Mouse (Mus musculus) cerebellum, postnatal 10 days (tissue): ENCODE results near the gene Vsig10.
A peak's percentile ranks its signal among the peaks of the same experiment; 100 is the strongest.
"Not testable (repeated sequence)": the region's sequence is repeated elsewhere in the genome, so short reads cannot be mapped to it uniquely, and the experiment has no call there.

ENCODE experiments used
- DNase-seq, 2 experiments: peaks; one replicate each; pipeline ENCODE4 v3.0.0; 2021; ENCODE audit warnings: mixed read lengths in 2 of 2

Gene Vsig10

DNA sequence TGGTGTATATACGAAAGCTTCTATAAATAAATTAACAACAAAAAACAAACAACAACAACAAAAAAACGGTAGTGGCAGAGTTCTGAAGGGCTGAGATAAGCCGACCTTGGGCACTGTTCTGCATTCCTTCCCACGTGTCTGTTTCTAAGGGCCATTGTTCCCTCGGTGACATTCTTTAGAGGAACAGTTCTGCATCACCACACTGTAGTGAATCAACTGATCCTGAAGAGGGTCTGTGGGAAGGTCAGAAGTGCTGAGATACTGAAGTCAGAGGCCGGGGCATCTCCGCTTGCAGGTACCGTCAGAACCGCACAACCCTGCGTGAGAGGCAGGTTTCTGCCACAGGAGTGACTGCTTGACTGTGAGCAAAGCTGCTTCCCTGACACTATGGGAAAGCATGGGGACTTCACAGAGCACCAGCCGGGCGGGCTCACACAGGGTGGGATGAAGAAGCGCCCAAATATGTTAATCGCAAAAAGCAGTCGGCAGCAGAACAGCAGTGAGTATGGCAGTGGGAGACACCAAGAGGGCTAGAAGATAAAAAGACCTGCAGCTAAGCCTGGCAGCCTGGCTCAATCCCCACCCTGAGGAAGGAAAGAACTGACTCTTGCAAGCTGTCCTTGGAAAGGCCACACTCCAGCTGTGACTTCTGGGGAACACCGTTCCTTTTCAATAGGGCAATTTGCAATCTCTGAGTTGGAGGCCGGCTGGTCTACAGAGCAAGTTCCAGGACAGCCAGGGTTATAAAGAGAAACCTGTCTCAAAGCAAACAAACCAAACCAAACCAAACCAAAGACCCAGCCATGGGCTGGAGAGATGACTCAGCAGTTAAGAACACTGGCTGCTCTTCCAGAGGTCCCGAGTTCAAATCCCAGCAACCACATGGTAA lies 14.9 kb upstream of the Vsig10 start:
- DNase-seq = no peak

DNA sequence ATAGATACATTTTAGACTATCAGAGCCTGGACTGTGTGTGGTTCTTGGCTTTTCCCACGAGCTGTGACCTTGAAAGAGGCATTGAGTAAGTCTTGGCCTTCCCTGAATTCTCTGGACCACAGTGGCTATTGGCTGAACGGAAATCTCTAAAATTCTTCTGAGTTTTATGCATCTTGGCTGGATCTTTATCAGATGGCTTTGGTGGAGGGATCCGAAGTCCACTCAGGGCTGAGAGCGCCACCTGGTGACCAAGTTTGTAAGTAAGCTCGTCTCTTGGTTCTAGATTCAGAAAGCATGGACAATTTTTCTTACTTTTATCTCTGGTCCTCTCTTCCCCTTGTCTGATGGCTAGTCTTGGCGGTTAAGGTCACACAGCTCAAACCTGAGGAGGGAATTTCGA lies 13.9 kb upstream of the Vsig10 start:
- peak; percentile 88 to 92 for DNase-seq

DNA sequence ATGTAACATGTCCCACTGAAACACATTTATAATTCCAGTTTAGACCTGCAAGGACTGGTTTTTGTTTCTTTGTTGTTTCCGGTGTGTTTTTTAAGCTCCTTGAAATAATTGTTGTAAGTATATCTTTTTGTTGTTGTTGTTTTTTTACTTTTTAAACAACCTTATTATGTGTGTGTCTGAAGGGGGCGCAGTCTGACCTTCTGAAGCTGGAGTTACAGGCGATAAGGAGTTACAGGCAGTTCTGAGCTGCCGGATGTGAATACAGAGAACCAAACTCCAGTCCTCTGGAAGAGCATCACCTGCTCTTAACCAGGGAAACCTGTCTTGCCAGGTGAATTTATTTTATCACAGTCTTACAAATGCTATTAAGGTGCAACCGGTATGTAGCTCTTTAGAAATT lies 13.1 kb upstream of the Vsig10 start:
- DNase-seq = no peak

DNA sequence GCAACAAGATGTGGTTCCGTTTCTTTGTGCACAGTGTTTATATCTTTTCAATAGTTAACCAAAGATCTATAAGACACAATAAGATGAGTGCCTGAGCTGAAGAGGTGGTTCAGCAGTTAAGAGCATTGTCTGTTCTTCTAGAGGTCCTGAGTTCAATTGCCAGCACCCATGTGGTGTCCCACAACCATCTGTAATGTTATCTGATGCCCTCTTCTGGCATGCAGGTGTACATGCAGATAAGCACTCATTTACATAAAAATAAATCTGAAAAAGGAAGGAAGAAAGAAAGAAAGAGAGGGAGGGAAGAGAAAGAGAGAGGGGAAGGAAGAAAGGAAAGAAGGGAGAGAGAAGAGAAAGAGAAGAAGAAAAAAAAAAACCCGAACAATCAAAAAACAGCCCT lies 12.1 kb upstream of the Vsig10 start:
- DNase-seq = no peak

DNA sequence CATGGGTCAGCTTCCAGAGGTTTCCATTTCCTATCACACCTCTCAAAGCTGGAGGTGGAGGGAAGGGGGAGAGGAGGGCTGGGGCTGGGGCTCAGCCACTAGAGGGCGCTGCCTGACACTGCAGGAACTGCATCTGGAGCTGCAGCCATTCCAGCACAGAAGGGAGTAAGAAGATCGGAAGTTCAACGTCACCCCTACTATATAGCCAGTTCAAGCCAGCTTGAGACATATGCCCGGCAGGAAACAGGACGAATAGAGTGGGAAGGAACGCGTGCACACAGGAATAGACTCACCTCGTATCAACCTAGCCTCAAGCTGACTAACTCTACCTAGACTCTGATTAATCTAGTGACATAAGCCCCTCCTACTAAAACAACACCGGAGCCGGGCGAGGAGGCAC lies 11.2 kb upstream of the Vsig10 start:
- DNase-seq = peak; percentile 77 to 78

DNA sequence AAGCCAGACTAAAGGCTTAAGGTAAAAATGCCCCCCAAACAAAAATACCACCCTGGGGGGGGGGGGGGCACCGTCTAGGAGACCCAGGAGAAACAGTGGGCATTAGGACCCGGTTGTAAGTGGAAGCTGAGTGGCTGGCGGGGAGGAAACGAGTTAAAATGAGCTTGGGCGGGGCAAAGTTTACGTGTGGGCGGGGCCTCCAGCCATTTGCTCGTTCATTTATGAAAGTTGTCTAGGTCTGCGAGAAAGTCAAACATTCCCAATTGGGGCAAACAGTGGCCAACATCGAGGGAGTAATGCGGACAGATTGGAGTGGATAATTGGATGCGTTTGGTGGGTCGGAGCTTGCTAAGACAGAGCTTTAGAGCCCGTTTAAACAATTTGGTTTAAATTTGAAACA lies 5.5 kb upstream of the Vsig10 start:
- no peak for DNase-seq

DNA sequence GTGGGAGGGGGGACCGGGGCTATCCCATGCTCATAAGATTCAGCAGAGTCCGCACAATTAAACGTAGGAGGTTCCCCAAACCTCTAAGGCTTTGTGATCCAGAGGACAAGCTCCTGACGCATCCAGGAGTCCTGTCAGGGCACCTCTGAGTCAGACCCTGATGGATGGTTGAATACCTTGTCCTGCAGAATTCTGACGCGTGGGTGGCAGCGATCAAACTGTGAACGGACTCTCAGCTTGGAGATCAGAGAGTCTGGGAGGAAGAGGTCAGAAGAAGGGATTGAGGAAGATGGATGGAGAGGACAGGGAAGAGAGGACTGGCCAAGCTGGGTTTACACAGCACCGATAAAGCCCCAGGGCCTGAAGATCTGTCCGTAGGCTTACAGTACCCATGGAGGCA lies 5.0 kb upstream of the Vsig10 start:
- DNase-seq = no peak

DNA sequence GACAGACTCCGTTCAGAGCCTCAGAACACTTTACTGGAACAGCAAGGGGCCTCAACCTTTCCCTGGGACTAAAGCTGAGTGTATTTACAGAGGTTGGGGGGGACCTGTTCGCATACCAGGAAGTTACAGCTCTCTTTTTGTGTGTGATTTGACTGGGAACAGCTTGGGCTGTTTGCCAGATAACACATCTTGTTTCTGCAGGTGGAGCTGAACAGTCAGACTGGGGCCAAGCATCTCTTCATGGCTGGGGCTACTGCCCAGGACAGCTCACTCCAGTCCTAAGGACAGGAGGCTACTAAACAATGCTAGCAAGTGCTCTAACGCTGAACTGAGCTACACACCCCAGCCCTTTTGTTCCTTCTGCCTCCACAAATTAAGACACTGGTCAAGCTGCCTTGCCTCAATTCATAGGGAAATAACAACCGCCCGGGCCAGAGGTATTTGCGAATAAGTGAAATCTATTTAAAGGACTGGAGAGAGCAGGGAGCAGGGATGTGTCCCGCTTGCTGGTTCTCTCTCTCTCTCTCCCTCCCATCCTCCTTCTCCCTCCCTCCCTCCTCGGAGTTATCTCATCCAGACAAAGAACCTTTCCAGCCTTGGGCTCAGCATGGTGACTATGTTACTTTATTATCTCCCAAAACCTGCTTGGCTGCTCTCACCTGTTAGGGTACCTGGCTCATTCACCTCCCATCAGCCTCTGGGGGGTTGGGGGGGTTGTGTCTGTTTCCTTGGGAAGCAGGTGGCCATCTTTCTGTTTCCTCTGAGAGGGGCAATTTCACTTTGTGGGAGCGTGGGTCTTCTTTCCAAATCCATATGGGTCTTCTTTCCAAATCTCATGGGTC lies 4.1 kb upstream of the Vsig10 start:
- DNase-seq = peak in 1 of 2 experiments; percentile 34

DNA sequence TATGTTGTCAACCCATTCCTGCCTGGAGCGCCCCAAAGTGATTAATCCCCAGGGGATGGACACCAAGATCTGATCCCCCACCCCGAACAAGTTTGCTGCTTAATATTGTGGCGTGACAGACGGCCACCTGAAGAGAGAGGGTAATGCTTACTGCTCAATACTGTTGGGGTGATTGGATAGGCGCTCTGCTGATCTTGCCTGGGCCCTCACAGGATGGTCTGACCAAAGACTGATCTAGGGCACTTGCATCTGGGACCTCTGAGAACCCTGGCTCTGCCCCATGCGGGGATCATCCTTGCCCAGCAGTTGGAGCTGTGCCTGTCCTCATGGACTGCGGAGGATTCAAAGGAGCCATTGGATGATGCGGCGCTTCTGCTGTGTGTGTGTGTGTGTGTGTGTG lies 4.9 kb downstream of the Vsig10 start:
- no peak for DNase-seq

DNA sequence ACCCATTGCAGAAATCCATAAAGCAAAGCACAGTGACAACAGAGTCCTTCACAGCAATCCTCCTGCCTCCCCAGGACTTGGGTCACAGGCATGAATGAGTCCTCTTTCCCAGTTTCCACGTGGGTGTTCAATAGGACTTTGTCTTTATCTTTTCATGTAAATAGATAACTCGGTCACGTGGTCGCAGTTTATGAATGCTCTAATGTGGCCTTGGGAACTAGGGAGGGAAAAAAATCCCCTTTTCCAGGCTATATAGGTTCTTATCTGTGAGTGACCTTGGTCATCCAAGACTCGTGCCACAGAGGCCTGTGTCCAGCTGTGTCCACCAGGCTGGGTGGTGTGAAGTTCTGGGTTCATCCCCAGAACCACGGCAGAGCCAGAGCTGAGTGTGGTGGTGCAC lies 7.5 kb downstream of the Vsig10 start:
- DNase-seq = no peak

DNA sequence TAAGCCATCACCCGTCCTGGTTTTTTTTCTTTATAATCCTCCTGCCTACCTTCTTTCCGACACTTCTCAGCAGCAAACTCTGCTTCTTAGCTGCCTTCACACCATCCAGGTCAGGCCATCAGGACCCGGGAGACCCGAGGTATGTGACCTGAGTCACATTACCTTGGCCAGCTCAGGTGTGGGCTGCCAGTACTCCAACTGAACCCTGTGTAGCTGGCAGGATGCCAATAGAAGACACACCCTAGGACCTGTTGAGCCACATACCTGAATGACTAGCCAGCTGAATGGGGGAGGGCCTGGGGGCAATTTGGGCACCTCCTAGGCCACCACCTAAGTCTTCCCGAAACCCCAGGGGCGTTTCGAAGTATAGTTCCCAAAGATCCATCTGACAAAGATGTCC lies 11.6 kb downstream of the Vsig10 start:
- DNase-seq = no peak

DNA sequence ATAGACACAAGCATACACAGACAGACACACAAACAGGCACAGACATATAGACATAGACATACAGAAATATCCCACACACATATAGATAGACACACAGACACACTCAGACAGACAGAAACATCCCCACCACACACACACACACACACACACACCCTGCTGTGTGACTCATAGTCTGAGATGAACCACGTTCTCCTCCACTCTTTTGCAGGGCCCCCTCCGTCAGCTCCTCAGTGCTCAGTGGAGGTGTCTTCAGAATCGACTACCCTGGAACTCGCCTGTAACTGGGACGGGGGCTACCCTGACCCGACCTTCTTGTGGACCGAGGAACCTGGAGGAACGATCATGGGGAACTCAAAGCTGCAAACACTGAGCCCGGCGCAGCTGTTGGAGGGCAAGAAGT lies 19.1 kb downstream of the Vsig10 start:
- no peak for DNase-seq

DNA sequence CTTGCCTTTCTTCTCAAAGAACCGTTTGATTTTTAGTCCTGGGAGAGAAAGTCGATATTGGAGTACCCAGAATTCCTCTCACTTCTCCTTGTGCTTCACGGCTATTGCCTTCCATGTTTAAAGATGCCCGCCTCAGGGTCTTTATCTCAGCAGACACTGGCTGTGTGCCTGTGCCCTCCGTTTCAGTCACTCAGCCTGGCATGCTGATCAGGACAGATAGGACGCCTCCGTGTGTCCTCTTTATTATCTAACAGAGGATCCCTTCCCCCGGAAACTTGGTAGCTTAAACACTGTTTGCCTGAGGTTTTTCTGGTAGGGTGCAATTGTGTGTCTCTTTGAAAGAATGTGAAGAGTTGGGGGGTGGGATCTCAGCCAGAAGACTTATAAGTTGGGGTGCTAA lies 19.6 kb downstream of the Vsig10 start:
- no peak for DNase-seq

DNA sequence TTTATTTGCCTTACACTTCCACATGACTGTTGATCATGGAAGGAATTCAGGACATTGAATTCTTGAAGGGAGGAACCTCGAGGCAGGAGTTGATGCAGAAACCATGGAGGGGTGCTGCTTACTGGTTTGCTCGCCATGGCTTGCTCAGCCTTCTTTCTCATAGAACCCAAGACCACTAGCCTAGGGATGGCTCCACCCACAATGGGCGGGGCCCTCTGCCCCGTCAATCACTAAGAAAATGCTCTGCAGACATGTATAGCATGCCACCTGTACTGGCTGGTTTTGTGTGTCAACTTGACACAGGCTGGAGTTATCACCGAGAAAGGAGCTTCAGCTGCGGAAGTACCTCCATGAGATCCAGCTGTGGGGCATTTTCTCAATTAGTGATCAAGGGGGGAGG lies 21.2 kb downstream of the Vsig10 start:
- DNase-seq = no peak

DNA sequence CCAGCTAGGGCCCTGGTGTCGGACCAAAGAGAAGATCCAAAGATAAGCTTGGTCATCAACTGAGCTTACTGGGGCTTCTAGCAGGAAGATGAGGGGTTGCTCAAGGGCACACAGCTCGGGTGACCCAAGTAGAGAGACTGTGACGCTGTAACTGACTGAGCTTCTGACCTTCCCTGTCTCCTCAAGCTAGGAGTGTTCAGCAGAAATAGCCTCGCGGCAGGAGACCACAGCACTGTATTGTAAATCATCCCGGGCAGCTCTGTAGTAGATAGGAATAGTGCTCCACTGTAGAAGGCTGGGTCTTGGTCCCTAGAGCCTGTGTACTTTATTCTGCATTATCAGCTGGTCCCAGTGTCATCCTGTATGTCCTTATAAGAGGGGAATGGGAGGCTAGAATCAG lies 23.0 kb downstream of the Vsig10 start:
- DNase-seq = no peak

DNA sequence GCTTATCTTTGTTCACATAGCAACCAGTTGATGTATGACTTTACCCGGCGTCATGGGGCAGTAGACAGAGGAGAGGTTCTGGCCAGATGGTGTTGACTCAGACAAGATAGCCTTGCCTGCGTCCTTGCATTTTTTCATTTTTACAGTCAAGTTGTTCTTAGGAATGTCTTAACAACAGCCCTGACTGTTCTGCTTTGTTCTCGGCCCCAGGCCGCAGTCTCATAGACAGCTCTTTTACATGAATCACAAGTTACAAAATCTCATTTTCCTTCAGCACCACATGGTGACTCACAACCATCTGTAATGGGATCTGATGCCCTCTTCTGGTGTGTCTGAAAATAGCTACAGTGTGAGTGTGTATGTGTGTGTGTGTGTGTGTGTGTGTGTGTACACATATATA lies 25.6 kb downstream of the Vsig10 start:
- DNase-seq = not testable (repeated sequence)

DNA sequence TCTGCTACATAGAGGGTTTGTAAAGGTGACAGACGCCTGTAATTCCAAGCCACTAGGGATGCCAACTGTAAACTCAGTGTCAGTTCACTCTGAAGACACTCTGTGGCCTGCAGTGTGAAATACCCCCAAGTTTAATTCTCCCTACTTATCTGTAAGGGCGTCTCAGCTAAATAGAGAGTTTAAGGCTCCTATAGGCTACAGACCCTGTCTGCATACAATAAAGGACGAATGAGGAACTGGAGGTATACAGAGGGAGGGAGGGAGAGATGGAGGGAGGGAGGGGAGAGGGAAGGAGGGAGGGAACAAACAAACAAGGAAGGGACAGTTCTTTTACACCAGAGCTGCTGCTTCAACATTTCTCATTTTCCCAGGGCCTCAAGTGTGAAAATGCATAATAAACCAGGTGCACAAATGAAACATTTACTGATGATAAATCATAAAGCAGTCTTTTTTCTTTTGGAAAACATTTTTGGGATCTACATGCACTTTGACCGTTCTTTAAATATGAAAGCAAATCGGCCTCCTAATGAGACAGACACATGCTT lies 26.6 kb downstream of the Vsig10 start:
- no peak for DNase-seq

DNA sequence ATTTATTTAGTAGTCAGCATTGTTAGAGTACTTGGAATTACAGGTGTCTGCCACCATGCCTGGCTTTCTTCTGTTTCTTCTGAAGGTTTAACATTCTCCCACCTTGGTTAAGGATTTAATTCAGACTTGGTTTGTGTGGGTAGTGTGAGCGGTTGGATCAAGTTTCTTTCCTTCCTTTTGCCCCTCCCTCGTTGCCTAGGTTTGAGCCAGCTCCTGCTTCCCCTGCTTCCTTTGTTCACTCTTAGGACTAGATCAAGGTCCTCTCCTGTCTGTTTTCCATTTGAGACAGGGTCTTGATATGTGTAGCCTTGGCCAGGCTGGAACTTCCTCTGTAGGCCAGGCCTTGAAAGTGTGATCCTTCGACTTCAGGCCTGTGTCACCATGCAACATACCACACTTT lies 27.4 kb downstream of the Vsig10 start:
- no peak for DNase-seq

DNA sequence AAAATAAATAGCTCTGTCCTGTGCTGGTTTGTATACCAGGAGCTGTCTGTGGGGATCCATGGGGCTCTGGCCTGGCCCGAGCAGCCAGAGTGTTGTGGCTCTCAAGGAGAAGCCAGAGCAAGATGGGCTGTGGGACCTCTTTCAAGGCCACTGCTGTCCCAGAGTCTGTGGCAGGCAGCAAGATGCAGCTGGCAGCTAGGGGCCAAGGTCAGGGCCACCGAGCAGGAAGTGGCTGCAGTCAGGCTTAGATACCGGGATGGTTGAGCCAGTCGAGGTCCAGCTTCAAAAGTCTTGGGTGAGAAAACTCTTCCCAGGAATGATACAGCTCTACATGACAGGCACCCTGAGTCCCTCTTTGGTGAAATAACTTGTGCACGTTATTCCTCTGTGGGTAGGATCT lies 28.1 kb downstream of the Vsig10 start:
- DNase-seq = no peak

DNA sequence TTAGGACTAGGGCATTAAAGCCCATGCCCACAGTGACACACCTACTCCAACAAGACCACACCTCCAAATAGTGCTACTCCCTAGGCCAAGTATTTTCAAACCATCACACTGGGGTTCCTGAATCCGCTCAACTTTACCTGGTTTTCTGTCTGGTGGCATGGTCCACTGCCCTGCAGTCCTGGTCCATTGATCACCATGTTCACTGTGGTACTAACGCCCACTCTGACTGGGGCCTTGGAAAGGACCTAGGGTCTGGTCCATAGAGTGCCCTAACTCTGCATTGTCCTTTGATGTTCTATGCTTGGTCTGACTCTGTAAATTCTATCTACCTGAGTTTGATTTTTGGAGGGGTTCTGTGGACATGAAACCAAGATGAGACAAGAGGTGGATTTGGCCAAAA lies 29.0 kb downstream of the Vsig10 start:
- no peak for DNase-seq

DNA sequence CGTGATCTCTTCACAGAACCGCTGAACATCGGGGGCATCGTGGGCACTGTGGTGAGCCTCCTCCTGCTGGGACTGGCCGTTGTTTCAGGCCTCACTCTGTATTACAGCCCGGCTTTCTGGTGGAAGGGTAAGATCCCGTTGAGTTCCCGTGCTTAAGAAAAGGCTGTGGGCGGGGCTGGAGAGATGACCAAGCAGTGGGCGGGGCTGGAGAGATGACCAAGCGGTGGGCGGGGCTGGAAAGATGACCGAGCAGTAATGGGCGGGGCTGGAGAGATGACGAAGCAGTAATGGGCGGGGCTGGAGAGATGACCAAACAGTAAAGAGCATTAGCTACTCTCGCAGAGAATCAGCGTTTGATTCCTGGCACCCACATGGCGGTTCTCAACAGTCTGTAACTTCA lies 29.4 kb downstream of the Vsig10 start:
- peak; percentile 88 for DNase-seq

DNA sequence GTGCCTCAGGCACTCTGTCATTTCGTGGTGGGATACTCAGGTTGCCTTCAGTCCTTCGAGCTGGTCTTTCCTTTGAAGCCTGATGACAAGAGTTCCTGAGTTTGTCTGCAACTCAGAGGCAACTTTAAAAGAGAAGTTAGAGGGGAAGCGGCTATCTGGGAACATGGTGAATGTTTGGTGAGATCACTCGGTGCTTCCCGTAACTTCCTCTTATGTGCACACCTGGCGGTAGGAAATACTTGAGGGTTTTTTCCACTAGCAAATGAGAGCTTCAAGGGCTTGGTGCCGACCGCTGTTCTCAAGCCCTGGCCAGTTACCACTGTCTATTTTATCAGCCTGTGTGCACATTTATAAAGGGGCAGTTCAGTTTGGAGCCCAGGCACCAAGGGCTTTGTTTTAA lies 35.2 kb downstream of the Vsig10 start:
- DNase-seq = no peak

DNA sequence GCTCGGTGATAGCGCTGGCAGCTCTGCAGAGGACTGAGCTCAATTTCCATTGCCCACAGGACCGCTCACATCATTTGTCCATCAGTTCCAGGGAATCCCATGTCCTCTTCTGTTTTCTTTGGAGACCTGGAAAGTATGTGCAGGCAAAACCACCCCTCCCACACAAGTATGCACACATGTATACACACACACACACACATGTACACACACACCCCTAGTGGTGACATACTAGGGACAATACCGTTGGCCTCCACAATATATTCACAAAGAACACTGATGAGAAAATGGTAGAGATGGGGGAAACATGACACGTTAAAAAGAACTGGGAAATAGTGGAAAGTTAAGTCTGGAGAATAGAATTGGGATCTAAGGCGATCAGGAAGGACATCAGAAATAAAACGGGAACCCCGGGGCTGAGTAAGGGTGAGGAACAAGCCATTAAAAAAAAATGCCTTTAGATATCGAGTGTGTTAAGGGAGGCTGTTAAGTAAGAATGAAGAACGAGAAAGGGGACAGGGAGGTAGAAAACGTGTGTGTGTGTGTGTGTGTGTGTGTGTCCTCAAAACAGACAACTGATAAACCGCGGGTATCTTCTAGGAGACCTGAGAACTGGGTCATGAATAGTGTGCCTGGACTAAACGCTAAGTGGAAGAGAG lies 36.9 kb downstream of the Vsig10 start:
- no peak for DNase-seq
